Mouse (Mus musculus) olfactory bulb, adult 2 months (tissue): ENCODE data around the gene Hopx.

Experiments
- CTCF ChIP-seq: fragments of 200-500 bp; IDR thresholded peaks from 2 replicates; pipeline ENCODE4 v1.5.1; 2012; ENCODE audit warnings: low read depth, mild to moderate bottlenecking, low read length, moderate library complexity; ENCODE audit not compliant: insufficient read depth
- POLR2A ChIP-seq: fragments of 200-500 bp; IDR thresholded peaks from 2 replicates; pipeline ENCODE4 v1.6.1; 2012; ENCODE audit warnings: mild to moderate bottlenecking, low read depth, low read length, moderate library complexity; ENCODE audit not compliant: insufficient read depth

GRCm38 (mm10) chr5:77067321-77067720 lies 47.6 kb downstream of the Hopx start:
- TF ChIP-seq CTCF (no peak), POLR2A (no peak)
